23 mouse cellular contexts compared by ENCODE assay signal in genomic region chr1:159451462-159451861, GRCm38 (mm10).
"Had no signal": no experiment of that assay in that cellular context is flagged by ENCODE, and none has a peak within 500 bp of the region (broad histone marks: within the 10 kb centered on the region; RNA-seq: fewer than 3 reads in every experiment).

No protein-coding gene starts in this region.

- H3K27me3 ChIP-seq: limb, embryonic 13.5 days; liver, embryonic 12.5 days; liver, embryonic 15.5 days; lung, embryonic 15.5 days; megakaryocyte, embryonic 14.5 days; midbrain, embryonic 13.5 days; neural tube, embryonic 12.5 days; neural tube, embryonic 15.5 days; stomach, embryonic 15.5 days had no signal

- H3K9me3 ChIP-seq: limb, embryonic 10.5 days; limb, embryonic 13.5 days; liver, embryonic 12.5 days; liver, embryonic 15.5 days; lung, embryonic 15.5 days; megakaryocyte, embryonic 14.5 days; midbrain, embryonic 10.5 days; midbrain, embryonic 13.5 days; neural tube, embryonic 12.5 days; neural tube, embryonic 15.5 days; stomach, embryonic 15.5 days had no signal

- H3K4me1 ChIP-seq: limb, embryonic 13.5 days; liver, embryonic 12.5 days; liver, embryonic 15.5 days; lung, embryonic 15.5 days; megakaryocyte, embryonic 14.5 days; midbrain, embryonic 10.5 days; midbrain, embryonic 13.5 days; neural tube, embryonic 12.5 days; neural tube, embryonic 15.5 days; stomach, embryonic 15.5 days had no signal

- DNase-seq: kidney, adult 18-20 months; kidney, adult 9 months; kidney, postnatal 4 days; layer of hippocampus, postnatal 36 days; liver; lung, adult 18-20 months; lung, postnatal 10 days; lung, postnatal 36 days; retina, postnatal 1 day; right cerebral cortex, postnatal 25 days; spleen, adult 18-20 months; thymus, postnatal 25 days had no signal

- H3K9ac ChIP-seq: limb, embryonic 13.5 days; liver, embryonic 12.5 days; liver, embryonic 15.5 days; lung, embryonic 15.5 days; midbrain, embryonic 13.5 days; neural tube, embryonic 12.5 days; neural tube, embryonic 15.5 days; stomach, embryonic 15.5 days had no signal

- H3K4me3 ChIP-seq: limb, embryonic 10.5 days; limb, embryonic 13.5 days; liver, embryonic 12.5 days; liver, embryonic 15.5 days; lung, embryonic 15.5 days; megakaryocyte, embryonic 14.5 days; midbrain, embryonic 10.5 days; midbrain, embryonic 13.5 days; neural tube, embryonic 12.5 days; neural tube, embryonic 15.5 days; stomach, embryonic 15.5 days had no signal

- H3K4me2 ChIP-seq: limb, embryonic 13.5 days; liver, embryonic 12.5 days; liver, embryonic 15.5 days; lung, embryonic 15.5 days; midbrain, embryonic 13.5 days; neural tube, embryonic 12.5 days; neural tube, embryonic 15.5 days; stomach, embryonic 15.5 days had no signal

- H3K36me3 ChIP-seq: limb, embryonic 10.5 days; limb, embryonic 13.5 days; liver, embryonic 12.5 days; liver, embryonic 15.5 days; lung, embryonic 15.5 days; midbrain, embryonic 10.5 days; midbrain, embryonic 13.5 days; neural tube, embryonic 12.5 days; neural tube, embryonic 15.5 days; stomach, embryonic 15.5 days had no signal

- H3K27ac ChIP-seq: limb, embryonic 10.5 days; limb, embryonic 13.5 days; liver, embryonic 12.5 days; liver, embryonic 15.5 days; lung, embryonic 15.5 days; midbrain, embryonic 10.5 days; midbrain, embryonic 13.5 days; neural tube, embryonic 12.5 days; neural tube, embryonic 15.5 days; stomach, embryonic 15.5 days had no signal
